Mouse (Mus musculus) forebrain, embryonic 16.5 days (tissue): Measurements from ENCODE around the gene Kcnk10. TPM values are rescaled to one million over a fixed set of nuclear protein-coding genes. Genes with fewer than 3 reads are reported as not detected.
A peak's percentile ranks its signal among the peaks of the same experiment; 100 is the strongest.

Experiments used
- ATAC-seq: fragments of 200-750 bp; cut with Nextera tagmentation; 2 replicates; pipeline ENCODE4 v1.8.0; 2017; ENCODE audit warnings: mild to moderate bottlenecking, moderate library complexity
- H3K27ac ChIP-seq: fragments of 300-500 bp; sonication (generic); 2 replicates; pipeline ENCODE4 v1.5.1; 2014; ENCODE audit warnings: low read length, control low read depth
- H3K27me3 ChIP-seq: fragments of 300-500 bp; sonication (generic); replicated peaks from 2 replicates; pipeline ENCODE4 v1.6.1; 2014; ENCODE audit warnings: low read length; ENCODE audit not compliant: control insufficient read depth, insufficient read depth
- H3K36me3 ChIP-seq: fragments of 300-500 bp; sonication (generic); 2 replicates; pipeline ENCODE4 v1.6.1; 2014; ENCODE audit not compliant: control insufficient read depth, insufficient read depth
- H3K4me1 ChIP-seq: fragments of 300-500 bp; sonication (generic); replicated peaks from 2 replicates; pipeline ENCODE4 v1.6.1; 2014; ENCODE audit warnings: low read length; ENCODE audit not compliant: control insufficient read depth, insufficient read depth
- H3K4me2 ChIP-seq: fragments of 300-500 bp; sonication (generic); 2 replicates; pipeline ENCODE4 v1.6.1; 2014; ENCODE audit warnings: mild to moderate bottlenecking, low read length, control low read depth
- H3K4me3 ChIP-seq: fragments of 300-500 bp; sonication (generic); replicated peaks from 2 replicates; pipeline ENCODE4 v1.5.1; 2014; ENCODE audit warnings: mild to moderate bottlenecking, low read length, control low read depth
- H3K9ac ChIP-seq: fragments of 300-500 bp; sonication (generic); replicated peaks from 2 replicates; pipeline ENCODE4 v1.6.1; 2014; ENCODE audit warnings: low read depth, low read length, control low read depth
- H3K9me3 ChIP-seq: fragments of 300-500 bp; sonication (generic); 2 replicates; pipeline ENCODE4 v1.6.1; 2016; ENCODE audit warnings: low read length; ENCODE audit not compliant: control insufficient read depth
- WGBS: fragments of 180-500 bp; shearing (Covaris S2); extraction: QIAGEN DNeasy Blood & Tissue Kit; methylation state at CpG from one replicate; pipeline ENCODE4 v1.1.7; 2014; 5-methylcytosine and 5-hydroxymethylcytosine counted together
- polyA plus RNA-seq: library from polyadenylated mRNA; unstranded; fragments of >200 nt; fragmentation: Nextera tagmentation; extraction: Ambion mirVana; gene quantifications from 2 replicates; pipeline ENCODE4 v1.2.1, GENCODE M21; 2015

The Kcnk10 gene
- polyA plus RNA-seq, 1 experiment from 2014 or later = 58.8 TPM

GRCm38 (mm10) chr12:98501045-98501444 lies 77.1 kb downstream of the Kcnk10 start:
- Histone ChIP-seq H3K9me3 (no peaks in the 10 kb centered on the region), H3K27ac (no peak overlapping the region), H3K4me2 (no peak overlapping the region), H3K9ac (no peak overlapping the region), H3K4me3 (no peak overlapping the region), H3K36me3 (0 out of 2 replicates have a peak, but pooled peaks cover 2% of the 10 kb centered on the region), H3K27me3 (no peaks in the 10 kb centered on the region), H3K4me1 (no peaks in the 10 kb centered on the region)
- WGBS = 87% methylated on average over 4 of the region's 4 CpGs
- no peak for ATAC-seq

- peaks cover 23% of the 10 kb centered on the region for H3K4me1 ChIP-seq
- WGBS = 35% methylated on average over 2 of the region's 2 CpGs
- peak overlapping the region; percentile 5; the same call in 1 of the 2 replicates for H3K27ac ChIP-seq
Observed at GRCm38 (mm10) chr12:98481460-98481859, 96.7 kb downstream of the Kcnk10 start.

GRCm38 (mm10) chr12:98481048-98481447 lies 97.1 kb downstream of the Kcnk10 start:
- Histone ChIP-seq H3K27me3 (no peaks in the 10 kb centered on the region), H3K9me3 (no peaks in the 10 kb centered on the region), H3K4me3 (no peak overlapping the region), H3K36me3 (no peaks in the 10 kb centered on the region), H3K4me1 (peaks cover 23% of the 10 kb centered on the region), H3K4me2 (no peak overlapping the region), H3K9ac (no peak overlapping the region), H3K27ac (peak overlapping the region; percentile 5; the same call in 1 of the 2 replicates)
- ATAC-seq = peak; percentile 31
- WGBS = 36% methylated on average over 5 of the region's 5 CpGs

More at GRCm38 (mm10) chr12:98481460-98481859, 96.7 kb downstream of the Kcnk10 start:
- H3K27me3 ChIP-seq = no peaks in the 10 kb centered on the region
- H3K9ac ChIP-seq = no peak overlapping the region
- H3K9me3 ChIP-seq = no peaks in the 10 kb centered on the region
- H3K4me2 ChIP-seq = no peak overlapping the region
- no peaks in the 10 kb centered on the region for H3K36me3 ChIP-seq
- ATAC-seq = peak; percentile 62
- H3K4me3 ChIP-seq = no peak overlapping the region

GRCm38 (mm10) chr12:98477673-98478461 lies 100.2 kb downstream of the Kcnk10 start:
- Histone ChIP-seq H3K36me3 (no peaks in the 10 kb centered on the region), H3K9me3 (no peaks in the 10 kb centered on the region), H3K4me2 (no peak overlapping the region), H3K9ac (no peak overlapping the region), H3K27ac (peak overlapping the region; percentile 47), H3K4me1 (peaks cover 23% of the 10 kb centered on the region), H3K4me3 (no peak overlapping the region), H3K27me3 (no peaks in the 10 kb centered on the region)
- peak; percentile 41 for ATAC-seq
- WGBS = 13% methylated on average over 8 of the region's 8 CpGs

GRCm38 (mm10) chr12:98471232-98471631 lies 106.9 kb downstream of the Kcnk10 start:
- Histone ChIP-seq H3K9me3 (no peaks in the 10 kb centered on the region), H3K36me3 (0 out of 2 replicates have a peak, but pooled peaks cover 2% of the 10 kb centered on the region), H3K4me1 (no peaks in the 10 kb centered on the region), H3K4me3 (no peak overlapping the region), H3K9ac (no peak overlapping the region), H3K27me3 (no peaks in the 10 kb centered on the region), H3K4me2 (no peak overlapping the region), H3K27ac (no peak overlapping the region)
- 85% methylated on average over 5 of the region's 5 CpGs for WGBS
- no peak for ATAC-seq

- ATAC-seq = no peak
- Histone ChIP-seq H3K4me3 (no peak overlapping the region), H3K4me2 (no peak overlapping the region), H3K27ac (no peak overlapping the region), H3K27me3 (no peaks in the 10 kb centered on the region), H3K36me3 (0 out of 2 replicates have a peak, but pooled peaks cover 2% of the 10 kb centered on the region), H3K4me1 (no peaks in the 10 kb centered on the region), H3K9ac (no peak overlapping the region), H3K9me3 (no peaks in the 10 kb centered on the region)
- WGBS = 92% methylated on average over 3 of the region's 3 CpGs
Observed at GRCm38 (mm10) chr12:98470097-98470496, 108.0 kb downstream of the Kcnk10 start.

GRCm38 (mm10) chr12:98467793-98468192 lies 110.3 kb downstream of the Kcnk10 start:
- no peaks in the 10 kb centered on the region for H3K9me3 ChIP-seq
- no peak overlapping the region for H3K4me3 ChIP-seq
- H3K27me3 ChIP-seq = no peaks in the 10 kb centered on the region
- ATAC-seq = no peak
- 95% methylated on average over 4 of the region's 4 CpGs for WGBS
- no peak overlapping the region for H3K4me2 ChIP-seq
- H3K27ac ChIP-seq = no peak overlapping the region
- 0 out of 2 replicates have a peak, but pooled peaks cover 2% of the 10 kb centered on the region for H3K36me3 ChIP-seq
- no peaks in the 10 kb centered on the region for H3K4me1 ChIP-seq
- no peak overlapping the region for H3K9ac ChIP-seq

GRCm38 (mm10) chr12:98459889-98460288 lies 118.2 kb downstream of the Kcnk10 start:
- Histone ChIP-seq H3K4me3 (no peak overlapping the region), H3K27me3 (no peaks in the 10 kb centered on the region), H3K4me1 (peaks cover 14% of the 10 kb centered on the region), H3K27ac (no peak overlapping the region), H3K9me3 (no peaks in the 10 kb centered on the region; the same call in 1 of the 2 replicates), H3K36me3 (no peaks in the 10 kb centered on the region), H3K4me2 (no peak overlapping the region), H3K9ac (no peak overlapping the region)
- WGBS = 50% methylated on average over 3 of the region's 3 CpGs
- 0 out of 2 replicates have a peak, but pooled peaks have one; percentile 18 for ATAC-seq

- H3K4me3 ChIP-seq = no peak overlapping the region
- H3K27me3 ChIP-seq = no peaks in the 10 kb centered on the region
- H3K4me2 ChIP-seq = no peak overlapping the region
- H3K9me3 ChIP-seq = no peaks in the 10 kb centered on the region; the same call in 1 of the 2 replicates
- H3K27ac ChIP-seq = peak overlapping the region; percentile 73
- 74% methylated on average over 4 of the region's 4 CpGs for WGBS
- H3K4me1 ChIP-seq = peaks cover 14% of the 10 kb centered on the region
- no peak overlapping the region for H3K9ac ChIP-seq
- ATAC-seq = no peak
- no peaks in the 10 kb centered on the region for H3K36me3 ChIP-seq
Observed at GRCm38 (mm10) chr12:98458944-98459343, 119.2 kb downstream of the Kcnk10 start.
